Mouse (Mus musculus) midbrain, embryonic 10.5 days (tissue): ENCODE measurements around the gene 4833420G17Rik. TPM values are rescaled to one million over a fixed set of nuclear protein-coding genes. Genes with fewer than 3 reads are reported as not detected.

Source experiments
- DNase-seq: peaks from one replicate; pipeline ENCODE4 v3.0.0-alpha.2; 2017; ENCODE audit warnings: low spot score
- H3K27ac ChIP-seq: fragments of 300-500 bp; sonication (generic); replicated peaks from 2 replicates; pipeline ENCODE4 v1.5.1; 2016; ENCODE audit warnings: mild to moderate bottlenecking
- H3K27me3 ChIP-seq: fragments of 300-500 bp; sonication (generic); 2 replicates; pipeline ENCODE4 v1.6.1; 2016; ENCODE audit warnings: low read depth, mild to moderate bottlenecking; ENCODE audit not compliant: poor library complexity, severe bottlenecking
- H3K36me3 ChIP-seq: fragments of 300-500 bp; sonication (generic); 2 replicates; pipeline ENCODE4 v1.6.1; 2016; ENCODE audit warnings: mild to moderate bottlenecking, moderate library complexity
- H3K4me1 ChIP-seq: fragments of 300-500 bp; sonication (generic); 2 replicates; pipeline ENCODE4 v1.6.1; 2016
- H3K4me3 ChIP-seq: fragments of 300-500 bp; sonication (generic); 2 replicates; pipeline ENCODE4 v1.5.1; 2016; ENCODE audit warnings: mild to moderate bottlenecking, moderate library complexity
- H3K9me3 ChIP-seq: fragments of 300-500 bp; sonication (generic); replicated peaks from 2 replicates; pipeline ENCODE4 v1.6.1; 2016; ENCODE audit warnings: mild to moderate bottlenecking
- WGBS: fragments of 180-500 bp; shearing (Covaris S2); methylation state at CpG from one replicate; pipeline ENCODE4 v1.1.7; 2016; 5-methylcytosine and 5-hydroxymethylcytosine counted together
- polyA plus RNA-seq: library from polyadenylated mRNA; unstranded; fragments of >200 nt; fragmentation: Nextera tagmentation; extraction: Ambion mirVana; gene quantifications from 2 replicates; pipeline ENCODE4 v1.2.1, GENCODE M21; 2016

Gene 4833420G17Rik
- 68.0 and 73.6 TPM in 2 replicates for polyA plus RNA-seq

DNA sequence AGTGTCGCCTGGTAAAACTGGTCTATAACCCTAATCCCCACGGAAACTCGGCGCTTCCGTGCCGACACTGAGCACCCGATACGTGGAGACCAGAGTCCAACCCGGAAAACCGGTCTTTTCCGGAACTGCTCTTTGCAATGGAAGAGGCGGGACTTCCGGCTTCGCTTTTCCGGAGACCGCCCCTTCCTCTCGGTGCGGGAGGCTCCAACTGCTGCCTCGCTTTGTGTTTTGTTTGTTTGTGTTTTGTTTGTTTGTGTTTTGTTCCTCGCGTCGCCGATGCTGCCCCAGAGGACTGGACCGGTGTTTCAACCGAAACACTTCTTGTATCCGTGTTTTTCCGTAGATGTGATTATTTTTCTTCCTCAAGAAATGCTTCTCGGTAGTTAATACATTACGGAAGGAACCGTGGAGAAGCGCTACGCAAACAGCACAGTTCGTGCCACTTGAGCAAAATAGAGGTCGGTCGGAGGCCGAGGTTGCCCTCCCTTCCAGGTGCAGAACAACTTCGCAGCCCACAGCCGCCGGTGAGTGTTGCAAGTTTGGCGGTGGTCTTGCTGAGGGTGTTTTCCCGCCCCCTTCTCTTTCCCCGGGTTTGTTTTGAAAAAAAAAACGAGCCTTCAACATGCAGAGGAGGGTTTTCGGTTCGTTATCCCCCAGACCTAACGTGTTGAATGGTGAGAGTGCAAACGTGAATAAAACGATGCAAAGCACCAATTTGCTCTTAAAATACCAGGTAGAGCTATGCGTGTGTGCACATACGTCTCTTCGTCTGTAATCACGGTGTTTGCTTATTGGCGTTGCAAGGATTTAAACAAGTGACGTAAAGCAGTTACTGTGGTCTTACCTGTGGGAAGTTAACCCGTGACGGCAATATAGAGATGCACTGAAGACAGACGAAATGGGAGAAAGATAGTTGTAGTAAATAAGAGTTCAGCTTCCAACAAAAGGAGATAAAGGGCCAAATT is at the start of gene 4833420G17Rik:
Gene 4833420G17Rik, plus strand, starts transcription at position 173 of the 965 bp plus-strand sequence.
- H3K27me3 ChIP-seq = no peaks in the 10 kb centered on the region
- peaks cover 14% of the 10 kb centered on the region for H3K4me1 ChIP-seq
- peak; percentile 89 for DNase-seq
- H3K9me3 ChIP-seq = no peaks in the 10 kb centered on the region
- 5% methylated on average over 57 of the region's 57 CpGs for WGBS
- peak within 1 kb of the TSS; percentile 88 for H3K27ac ChIP-seq
- H3K4me3 ChIP-seq = peak within 1 kb of the TSS; percentile 84
- peaks cover 44% of the 10 kb centered on the region for H3K36me3 ChIP-seq

- Histone ChIP-seq H3K27ac (no peak overlapping the region), H3K36me3 (no peaks in the 10 kb centered on the region), H3K9me3 (no peaks in the 10 kb centered on the region), H3K4me1 (peaks cover 7% of the 10 kb centered on the region), H3K4me3 (no peak overlapping the region), H3K27me3 (no peaks in the 10 kb centered on the region)
- no peak for DNase-seq
- 22% methylated on average over 2 of the region's 2 CpGs for WGBS
These were observed 49.5 kb upstream of the 4833420G17Rik start for GRCm38 (mm10) chr13:119413026-119413425.

DNA sequence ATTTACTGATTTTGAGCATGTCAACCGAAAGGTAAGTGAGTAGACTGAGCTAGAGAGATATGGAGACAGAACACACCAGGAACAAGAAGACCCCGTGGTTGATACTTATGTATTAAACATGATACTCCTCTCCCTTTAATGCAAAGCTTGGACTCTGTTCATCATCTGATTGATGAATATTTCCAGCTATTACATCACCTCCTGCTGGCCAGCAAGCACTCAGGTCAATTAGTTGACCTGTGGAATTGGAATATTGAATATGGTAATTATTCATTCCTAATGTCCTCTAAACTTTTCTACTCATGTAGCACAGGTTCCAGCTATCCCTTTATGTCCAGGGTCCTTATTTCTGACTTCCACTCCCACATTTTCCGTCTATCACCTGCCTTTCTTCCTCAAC is 44.1 kb upstream of the 4833420G17Rik start:
- Histone ChIP-seq H3K4me3 (no peak overlapping the region), H3K36me3 (no peaks in the 10 kb centered on the region; the same call in 1 of the 2 replicates), H3K27ac (no peak overlapping the region), H3K27me3 (no peaks in the 10 kb centered on the region), H3K4me1 (no peaks in the 10 kb centered on the region), H3K9me3 (peaks cover under 1% of the 10 kb centered on the region; the same call in 1 of the 2 replicates)
- no peak for DNase-seq
- WGBS = 91% methylated on average over 3 of the region's 3 CpGs

GRCm38 (mm10) chr13:119430164-119430563 is 32.4 kb upstream of the 4833420G17Rik start:
- Histone ChIP-seq H3K27me3 (no peaks in the 10 kb centered on the region), H3K4me3 (peak overlapping the region; percentile 99), H3K9me3 (no peaks in the 10 kb centered on the region), H3K4me1 (peaks cover 36% of the 10 kb centered on the region), H3K36me3 (peaks cover 41% of the 10 kb centered on the region), H3K27ac (peak overlapping the region; percentile 100)
- 28% methylated on average over 8 of the region's 8 CpGs for WGBS
- no peak for DNase-seq

DNA sequence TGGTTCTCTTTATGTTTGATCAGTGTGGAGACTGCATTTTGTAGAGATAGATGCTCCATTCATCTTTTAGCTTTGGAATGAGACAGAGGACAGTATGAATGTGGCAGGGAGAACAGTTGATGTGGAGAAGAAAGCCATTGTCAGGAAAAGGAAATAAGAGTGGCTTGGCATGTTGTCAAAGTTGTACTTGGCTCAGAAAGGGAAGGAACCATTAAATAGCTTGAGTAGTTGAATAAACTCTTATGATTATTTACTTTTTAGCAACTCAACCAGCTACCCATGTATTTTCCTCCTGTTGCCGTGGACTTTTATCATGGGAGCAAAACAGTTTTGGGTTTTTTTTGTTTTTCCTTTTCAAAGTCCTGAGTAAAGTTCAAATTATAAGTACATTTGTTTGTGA is 30.5 kb upstream of the 4833420G17Rik start:
- H3K4me1 ChIP-seq = peaks cover 31% of the 10 kb centered on the region
- WGBS = 95% methylated on average over 1 of the region's 1 CpGs
- H3K9me3 ChIP-seq = no peaks in the 10 kb centered on the region
- no peaks in the 10 kb centered on the region for H3K27me3 ChIP-seq
- peaks cover 55% of the 10 kb centered on the region for H3K36me3 ChIP-seq
- H3K4me3 ChIP-seq = no peak overlapping the region
- no peak overlapping the region for H3K27ac ChIP-seq
- no peak for DNase-seq

DNA sequence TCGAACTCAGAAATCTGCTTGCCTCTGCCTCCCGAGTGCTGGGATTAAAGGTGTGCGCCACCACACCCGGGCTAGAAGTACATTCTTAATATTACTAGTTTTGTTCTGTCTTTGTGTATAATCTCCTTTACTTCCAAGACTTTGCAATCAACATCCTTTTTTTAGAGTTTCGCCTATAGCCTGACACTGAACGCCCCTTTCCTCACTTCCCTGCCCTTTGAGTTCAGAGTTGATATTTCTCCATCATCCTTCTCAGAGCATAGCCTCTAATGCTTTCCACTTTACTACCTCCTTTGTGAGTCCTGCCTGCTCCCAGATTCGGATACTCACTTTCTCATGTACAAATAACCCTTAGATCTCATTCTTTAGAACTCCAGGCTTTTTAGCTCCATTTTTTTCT is 28.2 kb upstream of the 4833420G17Rik start:
- no peak overlapping the region for H3K27ac ChIP-seq
- no peaks in the 10 kb centered on the region for H3K27me3 ChIP-seq
- WGBS = 90% methylated on average over 7 of the region's 7 CpGs
- H3K4me1 ChIP-seq = peaks cover 28% of the 10 kb centered on the region
- H3K4me3 ChIP-seq = no peak overlapping the region
- no peaks in the 10 kb centered on the region for H3K9me3 ChIP-seq
- H3K36me3 ChIP-seq = peaks cover 75% of the 10 kb centered on the region
- no peak for DNase-seq

GRCm38 (mm10) chr13:119442244-119442643 is 20.3 kb upstream of the 4833420G17Rik start:
- Histone ChIP-seq H3K27me3 (no peaks in the 10 kb centered on the region), H3K9me3 (no peaks in the 10 kb centered on the region), H3K27ac (no peak overlapping the region), H3K4me3 (no peak overlapping the region), H3K4me1 (no peaks in the 10 kb centered on the region), H3K36me3 (peaks cover 97% of the 10 kb centered on the region)
- WGBS = 92% methylated on average over 1 of the region's 1 CpGs
- no peak for DNase-seq

- Histone ChIP-seq H3K4me1 (no peaks in the 10 kb centered on the region), H3K27me3 (no peaks in the 10 kb centered on the region), H3K36me3 (peaks cover 96% of the 10 kb centered on the region), H3K9me3 (no peaks in the 10 kb centered on the region; the same call in 1 of the 2 replicates), H3K4me3 (no peak overlapping the region), H3K27ac (no peak overlapping the region)
- WGBS = 95% methylated on average over 4 of the region's 4 CpGs
- no peak for DNase-seq
These were observed 9.0 kb upstream of the 4833420G17Rik start for GRCm38 (mm10) chr13:119453563-119453962.

DNA sequence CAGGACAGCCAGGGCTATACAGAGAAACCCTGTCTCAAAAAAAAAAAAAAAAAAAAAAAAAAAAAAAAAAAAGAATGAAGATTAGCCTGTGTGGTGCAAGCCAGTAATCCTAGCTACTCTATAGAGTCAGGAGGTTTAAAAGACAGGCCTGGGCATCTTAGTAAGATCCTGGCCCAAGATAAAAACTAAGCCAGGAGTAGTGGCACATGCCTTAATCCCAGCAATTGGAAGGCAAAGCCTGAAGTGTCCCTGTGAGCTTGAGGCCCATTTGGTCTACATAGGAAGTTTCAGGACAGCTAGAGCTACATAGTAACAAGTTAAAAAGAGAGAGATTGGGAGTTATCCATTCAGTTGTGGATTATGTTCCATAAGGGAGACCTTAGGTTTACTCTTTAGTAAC is 7.5 kb upstream of the 4833420G17Rik start:
- peaks cover 90% of the 10 kb centered on the region for H3K36me3 ChIP-seq

GRCm38 (mm10) chr13:119456342-119456741 is 6.2 kb upstream of the 4833420G17Rik start:
- no peak overlapping the region for H3K4me3 ChIP-seq
- no peaks in the 10 kb centered on the region for H3K4me1 ChIP-seq
- no peaks in the 10 kb centered on the region for H3K9me3 ChIP-seq
- H3K27ac ChIP-seq = no peak overlapping the region
- peaks cover 78% of the 10 kb centered on the region for H3K36me3 ChIP-seq
- DNase-seq = no peak
- WGBS = 93% methylated on average over 7 of the region's 7 CpGs
- H3K27me3 ChIP-seq = no peaks in the 10 kb centered on the region

More for the DNA sequence above, 7.5 kb upstream of the 4833420G17Rik start:
- Histone ChIP-seq H3K9me3 (no peaks in the 10 kb centered on the region; the same call in 1 of the 2 replicates), H3K27ac (no peak overlapping the region), H3K27me3 (no peaks in the 10 kb centered on the region), H3K4me3 (no peak overlapping the region), H3K4me1 (no peaks in the 10 kb centered on the region)
- no peak for DNase-seq

- no peak for DNase-seq
- Histone ChIP-seq H3K9me3 (no peaks in the 10 kb centered on the region), H3K27me3 (no peaks in the 10 kb centered on the region), H3K27ac (peak overlapping the region; percentile 88), H3K4me1 (peaks cover 14% of the 10 kb centered on the region), H3K4me3 (peak overlapping the region; percentile 84), H3K36me3 (peaks cover 43% of the 10 kb centered on the region)
- WGBS = 10% methylated on average over 10 of the region's 10 CpGs
These were observed 520 bp upstream of the 4833420G17Rik start for GRCm38 (mm10) chr13:119461900-119462595.

GRCm38 (mm10) chr13:119476631-119477030 is 14.1 kb downstream of the 4833420G17Rik start:
- Histone ChIP-seq H3K4me3 (no peak overlapping the region), H3K36me3 (peaks cover 98% of the 10 kb centered on the region), H3K4me1 (no peaks in the 10 kb centered on the region), H3K27ac (no peak overlapping the region), H3K9me3 (no peaks in the 10 kb centered on the region), H3K27me3 (no peaks in the 10 kb centered on the region)
- DNase-seq = no peak
- WGBS = 86% methylated on average over 9 of the region's 9 CpGs
